Mouse (Mus musculus) forebrain, embryonic 16.5 days (tissue): ENCODE data around the gene Blmh. TPM values are rescaled to one million over a fixed set of nuclear protein-coding genes. Genes with fewer than 3 reads are reported as not detected.

Source experiments
- ATAC-seq: fragments of 200-750 bp; cut with Nextera tagmentation; 2 replicates; pipeline ENCODE4 v1.8.0; 2017; ENCODE audit warnings: mild to moderate bottlenecking, moderate library complexity
- H3K27ac ChIP-seq: fragments of 300-500 bp; sonication (generic); 2 replicates; pipeline ENCODE4 v1.5.1; 2014; ENCODE audit warnings: low read length, control low read depth
- H3K27me3 ChIP-seq: fragments of 300-500 bp; sonication (generic); replicated peaks from 2 replicates; pipeline ENCODE4 v1.6.1; 2014; ENCODE audit warnings: low read length; ENCODE audit not compliant: control insufficient read depth, insufficient read depth
- H3K36me3 ChIP-seq: fragments of 300-500 bp; sonication (generic); 2 replicates; pipeline ENCODE4 v1.6.1; 2014; ENCODE audit not compliant: control insufficient read depth, insufficient read depth
- H3K4me1 ChIP-seq: fragments of 300-500 bp; sonication (generic); replicated peaks from 2 replicates; pipeline ENCODE4 v1.6.1; 2014; ENCODE audit warnings: low read length; ENCODE audit not compliant: control insufficient read depth, insufficient read depth
- H3K4me2 ChIP-seq: fragments of 300-500 bp; sonication (generic); 2 replicates; pipeline ENCODE4 v1.6.1; 2014; ENCODE audit warnings: mild to moderate bottlenecking, low read length, control low read depth
- H3K4me3 ChIP-seq: fragments of 300-500 bp; sonication (generic); replicated peaks from 2 replicates; pipeline ENCODE4 v1.5.1; 2014; ENCODE audit warnings: mild to moderate bottlenecking, low read length, control low read depth
- H3K9ac ChIP-seq: fragments of 300-500 bp; sonication (generic); replicated peaks from 2 replicates; pipeline ENCODE4 v1.6.1; 2014; ENCODE audit warnings: low read depth, low read length, control low read depth
- H3K9me3 ChIP-seq: fragments of 300-500 bp; sonication (generic); 2 replicates; pipeline ENCODE4 v1.6.1; 2016; ENCODE audit warnings: low read length; ENCODE audit not compliant: control insufficient read depth
- WGBS: fragments of 180-500 bp; shearing (Covaris S2); extraction: QIAGEN DNeasy Blood & Tissue Kit; methylation state at CpG from one replicate; pipeline ENCODE4 v1.1.7; 2014; 5-methylcytosine and 5-hydroxymethylcytosine counted together
- polyA plus RNA-seq: library from polyadenylated mRNA; unstranded; fragments of >200 nt; fragmentation: Nextera tagmentation; extraction: Ambion mirVana; gene quantifications from 2 replicates; pipeline ENCODE4 v1.2.1, GENCODE M21; 2015

The Blmh gene
- polyA plus RNA-seq, 1 experiment from 2014 or later, result 128 TPM

- Histone ChIP-seq H3K4me1 (no peaks in the 10 kb centered on the region), H3K9me3 (no peaks in the 10 kb centered on the region), H3K4me2 (no peak overlapping the region), H3K9ac (no peak overlapping the region), H3K27ac (no peak overlapping the region), H3K36me3 (no peaks in the 10 kb centered on the region), H3K4me3 (no peak overlapping the region), H3K27me3 (no peaks in the 10 kb centered on the region)
- no peak for ATAC-seq
- 81% methylated on average over 14 of the region's 14 CpGs for WGBS
These were observed 106.7 kb downstream of the Blmh start for GRCm38 (mm10) chr11:77031151-77031934.

Other genes with a start within 250 kb of the Blmh start
- 0.24 and 0.27 TPM in 2 replicates for gene Trarg1, start 245.0 kb upstream of the Blmh start, polyA plus RNA-seq
- gene Gosr1, start 161.2 kb upstream of the Blmh start, polyA plus RNA-seq, result 29.4 and 35.4 TPM in 2 replicates
- gene Cpd, start 77.8 kb upstream of the Blmh start, polyA plus RNA-seq, result 7.0 and 7.4 TPM in 2 replicates
- gene Tmigd1, start 22.6 kb upstream of the Blmh start, polyA plus RNA-seq, result not detected in 2 replicates
- 0.27 and 0.72 TPM in 2 replicates for gene Slc6a4, start 73.8 kb downstream of the Blmh start, polyA plus RNA-seq
- gene Nsrp1, start 153.6 kb downstream of the Blmh start, polyA plus RNA-seq, result 50.2 and 50.9 TPM in 2 replicates